In genomic region chr3:103139047-103139446, GRCm38 (mm10) we compare ENCODE assay signal across 10 mouse cellular contexts. TPM values are rescaled to one million over a fixed set of nuclear protein-coding genes. Genes with fewer than 3 reads are reported as not detected.
DNase-seq lines count a peak whose midpoint lies in the region; ATAC-seq lines count a peak whose summit lies in the region.
"Had no signal": no experiment of that assay in that cellular context is flagged by ENCODE, and none has a peak within 500 bp of the region (broad histone marks: within the 10 kb centered on the region; RNA-seq: fewer than 3 reads in every experiment).

No protein-coding gene starts in this region.

- peak; percentile 22 for DNase-seq in adrenal gland, postnatal 14 days
- DNase-seq in adrenal gland, adult 18-20 months (ENCODE audit: low spot score in 2 of 2) = no peak
- DNase-seq in kidney, postnatal 10 days = peak; percentile 69
- peak; percentile 70 for DNase-seq in lung, postnatal 10 days
- DNase-seq in Muller cell, postnatal 12 days (ENCODE audit: inconsistent ontology term) = no peak
- DNase-seq in T-cell, adult 2 months (ENCODE audit: low spot score) = no peak
- DNase-seq in adrenal gland, postnatal 4 days (ENCODE audit: low spot score in 2 of 2) = no peak

- 47% methylated on average over 8 of the region's 8 CpGs for WGBS in heart, embryonic 14.5 days

- H3K27ac ChIP-seq in heart, embryonic 14.5 days (replicated peaks in 1 of 2; ENCODE audit: control insufficient read depth in 1 of 2, insufficient read depth in 1 of 2, low read depth in 2 of 2, low read length in 2 of 2) = peak overlapping the region; percentile 48 to 70; a peak in 3 of 4 replicates
- H3K27ac ChIP-seq: forebrain, embryonic 15.5 days; limb, embryonic 12.5 days had no signal

- no peak overlapping the region for H3K4me3 ChIP-seq in heart, embryonic 14.5 days (ENCODE audit: control insufficient read depth in 1 of 2, insufficient read depth in 1 of 2, low read depth in 1 of 2, low read length in 2 of 2)
- H3K4me3 ChIP-seq: forebrain, embryonic 15.5 days; limb, embryonic 12.5 days had no signal

- peaks cover 9 to 12% of the 10 kb centered on the region in 2 experiments for H3K4me1 ChIP-seq in heart, embryonic 14.5 days (ENCODE audit: control insufficient read depth in 2 of 2, insufficient read depth in 2 of 2, low read length in 2 of 2)
- H3K4me1 ChIP-seq: forebrain, embryonic 15.5 days had no signal

- ATAC-seq in heart, embryonic 14.5 days (ENCODE audit: insufficient number of reproducible peaks, insufficient read depth, low FRiP score, low read depth) = no peak
- ATAC-seq: forebrain, embryonic 15.5 days had no signal

- peak overlapping the region; percentile 60 for H3K4me2 ChIP-seq in heart, embryonic 14.5 days (ENCODE audit: low read length)
- H3K4me2 ChIP-seq: forebrain, embryonic 15.5 days; limb, embryonic 12.5 days had no signal

- H3K36me3 ChIP-seq in heart, embryonic 14.5 days (ENCODE audit: control insufficient read depth, insufficient read depth, low read length) = no peaks in the 10 kb centered on the region
- H3K36me3 ChIP-seq: forebrain, embryonic 15.5 days had no signal

- H3K9ac ChIP-seq in heart, embryonic 14.5 days (ENCODE audit: low read length) = no peak overlapping the region; the same call in 1 of the 2 replicates
- H3K9ac ChIP-seq: forebrain, embryonic 15.5 days; limb, embryonic 12.5 days had no signal

- H3K27me3 ChIP-seq in heart, embryonic 14.5 days (ENCODE audit: control insufficient read depth, insufficient read depth, low read length) = no peaks in the 10 kb centered on the region
- H3K27me3 ChIP-seq: forebrain, embryonic 15.5 days; limb, embryonic 12.5 days had no signal

- no peaks in the 10 kb centered on the region for H3K9me3 ChIP-seq in heart, embryonic 14.5 days (ENCODE audit: control insufficient read depth, low read length)
- H3K9me3 ChIP-seq: forebrain, embryonic 15.5 days had no signal

RNA-seq across cellular contexts. Expression of gene Bcas2, which starts 32.4 kb away (rescaled TPM):
- 50.4 and 54.4 TPM in 2 replicates for total RNA-seq in adrenal gland, postnatal 14 days (2021)
- 10 to 100 TPM; 48.2 to 58.8 TPM for total RNA-seq in adrenal gland, adult 18-20 months (2021)
- 110 and 120 TPM in 2 replicates for polyA plus RNA-seq in heart, embryonic 14.5 days (2014; fragmentation: Nextera tagmentation; extraction: Ambion mirVana)
- total RNA-seq in adrenal gland, postnatal 4 days (2021) = 10 to 100 TPM; 66.8 to 75.5 TPM

RNA-seq across cellular contexts. Expression of gene Dennd2c, which starts 36.6 kb away (rescaled TPM):
- 2.0 and 3.0 TPM in 2 replicates for total RNA-seq in adrenal gland, postnatal 14 days (2021)
- under 1 TPM; 0.67 to 0.86 TPM for total RNA-seq in adrenal gland, adult 18-20 months (2021)
- 3.1 and 3.4 TPM in 2 replicates for polyA plus RNA-seq in heart, embryonic 14.5 days (2014; fragmentation: Nextera tagmentation; extraction: Ambion mirVana)
- total RNA-seq in adrenal gland, postnatal 4 days (2021) = 1 to 10 TPM; 3.1 to 3.8 TPM

Comparison
In these comparisons a context has a peak if more than half of its experiments do, and no peak if none do; other contexts are left out.
1. DNase-seq: peak in adrenal gland, postnatal 14 days (single experiment), kidney, postnatal 10 days (single experiment) and lung, postnatal 10 days (single experiment); none in adrenal gland, adult 18-20 months (0 of 2), Muller cell, postnatal 12 days (single experiment), T-cell, adult 2 months (single experiment) and adrenal gland, postnatal 4 days (0 of 2).